Mouse (Mus musculus) mesoderm, embryonic 11.5 days (tissue): Measurements from ENCODE around the gene Gm2163.
"Not testable (repeated sequence)": the region's sequence is repeated elsewhere in the genome, so short reads cannot be mapped to it uniquely, and the experiment has no call there.

ENCODE experiments used
- DNase-seq: peaks from one replicate; pipeline ENCODE4 v3.0.0-alpha.2; 2012; ENCODE audit warnings: low read depth, low spot score

Gm2163 gene

GRCm38 (mm10) chr4:42466452-42466851 is at the start of gene Gm2163:
Gm2163 (plus strand) TSS chr4:42466752.
- not testable (repeated sequence) for DNase-seq

GRCm38 (mm10) chr4:42439078-42439477 is 27.5 kb upstream of the Gm2163 start, which contains the start of gene Gm21586:
Gm21586 (plus strand) TSS chr4:42439378.
- not testable (repeated sequence) for DNase-seq

- not testable (repeated sequence) for DNase-seq
Measured at GRCm38 (mm10) chr4:42528075-42528474, 61.5 kb downstream of the Gm2163 start, which contains the start of gene Fam205a2. Fam205a2 (minus strand) TSS chr4:42528175.

- DNase-seq, result not testable (repeated sequence)
Measured at GRCm38 (mm10) chr4:42611895-42612294, 145.3 kb downstream of the Gm2163 start, which contains the start of gene Gm10591. Gm10591 (plus strand) TSS chr4:42612195.

GRCm38 (mm10) chr4:42629419-42629818 is 162.9 kb downstream of the Gm2163 start, which contains the start of gene Gm2564:
Gm2564 (plus strand) TSS chr4:42629719.
- not testable (repeated sequence) for DNase-seq
